Mouse (Mus musculus): Measurements from ENCODE around the gene Klk8.

DNA sequence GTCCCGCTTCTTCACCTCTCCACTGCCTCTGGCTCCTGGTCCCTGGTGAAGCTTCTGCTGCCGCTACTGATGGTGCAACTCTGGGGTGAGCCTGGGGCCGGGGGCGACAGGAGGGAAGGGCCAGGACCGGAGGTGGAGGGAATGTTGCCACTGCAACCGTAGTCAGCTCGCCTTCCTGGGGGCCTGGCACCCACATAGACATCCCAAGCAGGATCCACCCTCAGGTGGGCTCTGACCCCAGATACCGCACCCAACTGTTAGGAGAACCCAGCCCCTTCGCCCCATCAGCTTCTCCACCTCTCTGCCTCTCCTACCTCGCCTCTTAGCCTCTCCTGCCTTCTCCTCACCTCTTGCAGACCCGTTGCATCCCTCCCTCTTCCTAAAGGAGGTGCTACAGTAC, 15.8 kb upstream of the Klk8 start:
- no peak for TF ChIP-seq CTCF (IDR thresholded peaks at IDR 0.05; ENCODE audit: borderline replicate concordance, insufficient read depth, low read depth, low read length)
- no peak for TF ChIP-seq POLR2A (IDR thresholded peaks at IDR 0.05; ENCODE audit: borderline replicate concordance, insufficient read depth, low read length)
